Mouse (Mus musculus) CH12.LX (cell line): ENCODE data around the gene Gm21149.

Source experiments
- CTCF ChIP-seq, 2 experiments: IDR thresholded peaks in 1 of 2; conservative IDR thresholded peaks in 1 of 2; 2 replicates each; pipeline ENCODE4 v1.5.1; 2011 to 2012; ENCODE audit warnings: low read depth in 2 of 2, low read length in 2 of 2, improper control_type of control experiment in 1 of 2, inconsistent platforms in 1 of 2, mild to moderate bottlenecking in 1 of 2, moderate library complexity in 1 of 2
- MYC ChIP-seq: IDR thresholded peaks from 2 replicates; pipeline ENCODE4 v1.6.1; 2011; ENCODE audit warnings: low read depth, mild to moderate bottlenecking, improper control_type of control experiment, low read length
- POLR2A ChIP-seq: IDR thresholded peaks from 2 replicates; pipeline ENCODE4 v1.6.1; 2011; ENCODE audit warnings: low read depth, mild to moderate bottlenecking, improper control_type of control experiment, low read length
- TCF12 ChIP-seq: IDR thresholded peaks from 2 replicates; pipeline ENCODE4 v1.6.1; 2014; ENCODE audit warnings: low read depth, mild to moderate bottlenecking, inconsistent platforms, low read length, improper control_type of control experiment

DNA sequence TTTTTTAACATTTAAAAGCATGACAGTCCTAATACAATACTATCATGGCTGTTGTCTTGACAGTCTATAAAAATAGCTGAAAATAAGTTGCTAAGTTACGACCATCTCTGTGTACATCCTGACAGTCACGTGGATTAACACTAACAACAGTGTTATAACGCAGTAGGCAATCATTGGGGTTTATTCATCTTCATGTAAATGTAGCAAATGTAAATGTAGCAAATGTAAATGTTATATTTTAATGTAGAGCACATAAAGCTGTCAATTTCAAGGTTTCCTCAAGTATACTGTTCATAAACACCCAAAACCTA, 30.9 kb upstream of the Gm21149 start:
- no peak for TF ChIP-seq POLR2A
- no peak for TF ChIP-seq CTCF (conservative IDR thresholded peaks at IDR 0.05 in 1 of 2, IDR thresholded peaks at IDR 0.05 in 1 of 2; ENCODE audit: low read depth in 2 of 2, low read length in 2 of 2)
- no peak for TF ChIP-seq MYC
- no peak for TF ChIP-seq TCF12
